Mouse (Mus musculus) gonadal fat pad, adult 2 months (tissue): ENCODE data around the gene Gm20695. TPM values are rescaled to one million over a fixed set of nuclear protein-coding genes. Genes with fewer than 3 reads are reported as not detected.

Experiments used
- DNase-seq: peaks from one replicate; pipeline ENCODE4 v3.0.0-alpha.2; 2012; ENCODE audit warnings: low read depth
- polyA plus RNA-seq: library from polyadenylated mRNA; depleted of rRNA; stranded (reverse); fragments of >200 nt; gene quantifications from 2 replicates; pipeline ENCODE4 v1.2.3, GENCODE M21; 2012; rRNA removed

Gm20695 gene
- polyA plus RNA-seq, 1 experiment, result 0.16 TPM

DNA sequence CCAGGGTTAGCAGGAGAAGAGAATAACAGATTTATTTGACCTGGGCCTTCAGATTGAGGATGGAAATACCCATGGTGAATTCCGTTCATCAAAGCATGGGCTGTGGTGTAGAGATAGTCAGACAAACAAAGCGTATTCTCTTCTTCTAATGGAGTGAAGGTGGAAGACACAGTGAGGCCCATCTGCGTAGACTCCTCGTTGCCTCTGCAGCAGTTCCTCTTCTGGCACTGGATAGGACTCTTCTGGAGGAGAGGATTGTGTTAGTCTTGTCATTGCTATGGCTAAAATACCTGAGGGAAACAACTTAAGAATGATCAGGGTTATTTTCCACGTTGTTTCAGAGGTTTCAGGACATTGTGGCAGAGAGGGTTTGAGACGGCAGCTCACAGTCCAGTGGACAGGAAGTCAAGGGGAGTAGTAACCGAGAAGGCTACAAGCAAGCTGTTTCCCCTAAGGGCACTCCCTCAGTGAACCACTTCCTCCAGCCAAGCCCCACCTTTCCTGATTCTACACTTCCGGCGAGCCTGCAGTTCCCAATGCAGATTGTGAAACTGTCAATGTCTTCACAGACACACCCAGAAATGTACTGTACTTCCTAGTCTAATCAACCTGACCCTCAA is 10.8 kb downstream of the Gm20695 start:
- no peak for DNase-seq

DNA sequence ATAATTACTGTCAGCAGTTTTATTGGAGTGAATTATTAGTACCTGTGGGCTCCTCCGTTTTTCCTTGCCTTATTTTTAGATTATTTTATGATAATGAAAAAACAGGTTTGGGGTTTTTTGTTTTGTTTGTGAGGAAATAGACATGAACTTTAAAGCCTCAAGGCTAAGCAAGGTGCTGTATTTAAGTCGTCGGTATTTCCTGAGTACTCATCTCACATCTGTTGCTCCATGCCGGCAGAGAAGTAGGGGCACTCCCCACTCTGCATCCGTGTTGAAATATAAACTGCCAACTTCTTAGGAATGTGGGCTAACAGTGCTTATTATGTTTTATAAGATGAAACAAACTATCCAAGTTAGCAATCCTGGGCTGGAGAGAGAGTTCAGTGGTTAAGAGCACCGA is 11.6 kb downstream of the Gm20695 start:
- no peak for DNase-seq

DNA sequence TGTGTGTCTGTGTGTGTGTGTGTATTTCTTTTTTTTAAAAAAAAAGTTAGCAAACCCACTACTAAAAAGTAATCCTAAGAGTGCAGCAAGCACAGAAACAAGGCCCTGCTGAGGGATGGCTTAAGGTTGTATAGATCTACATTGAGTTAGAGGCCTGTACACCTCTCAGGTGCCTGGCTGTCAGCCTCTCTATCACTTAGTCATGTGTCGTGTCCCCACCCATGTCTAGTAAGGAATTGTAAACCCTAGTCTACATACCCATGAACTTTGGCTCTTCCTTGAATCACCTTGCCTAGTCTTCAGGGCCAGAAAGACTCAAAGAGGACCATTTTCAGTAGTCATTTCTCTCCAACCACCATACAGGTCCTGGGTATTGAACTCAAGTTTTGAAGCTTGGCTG is 12.1 kb downstream of the Gm20695 start:
- no peak for DNase-seq

DNA sequence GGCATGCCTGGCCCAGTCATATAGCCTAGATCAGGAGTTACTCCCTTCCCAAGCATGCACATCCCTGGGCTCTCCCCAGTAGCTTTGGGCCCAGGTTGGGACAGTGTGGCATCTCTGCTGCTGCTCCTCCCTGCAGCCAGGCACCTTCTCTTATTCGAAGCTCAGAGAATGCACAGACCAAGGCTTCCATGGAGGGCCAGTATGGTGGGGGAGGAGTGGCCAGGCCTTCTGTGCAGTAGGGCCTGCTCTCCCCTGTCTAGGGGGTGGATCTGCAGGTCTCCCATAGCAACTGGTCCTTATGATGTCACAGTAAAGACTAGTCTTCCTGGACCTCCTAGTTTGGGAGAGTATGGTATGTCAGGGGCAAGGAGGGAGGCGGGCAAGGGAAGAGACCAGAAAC is 23.0 kb downstream of the Gm20695 start:
- no peak for DNase-seq

DNA sequence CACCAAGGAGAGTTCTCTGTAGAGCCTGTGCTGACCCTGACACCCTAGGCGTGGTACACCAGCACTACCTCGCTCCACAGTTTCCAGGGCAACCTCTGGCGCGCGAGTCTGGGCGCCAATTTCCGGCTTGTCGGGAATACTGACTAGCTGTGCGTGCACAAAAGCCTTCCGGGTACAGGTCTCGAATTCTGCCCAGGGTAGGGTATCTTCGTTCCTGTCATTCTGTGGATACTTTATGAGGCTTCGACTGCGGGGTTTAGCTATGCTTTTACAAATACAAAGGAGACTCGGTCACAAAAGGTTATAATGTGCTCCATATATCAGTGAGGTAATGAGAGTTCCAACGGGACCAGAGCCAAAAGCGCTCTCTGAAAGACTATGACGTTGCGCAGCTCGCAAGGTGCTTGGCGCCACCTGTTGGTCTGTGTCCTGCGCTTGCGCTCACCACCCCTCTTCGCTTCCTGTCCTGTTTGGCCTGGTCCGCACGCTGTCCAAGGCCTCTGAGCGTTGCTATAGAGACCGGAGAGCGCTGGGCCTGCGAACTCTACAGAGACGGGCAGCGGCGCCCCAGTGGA is 24.2 kb downstream of the Gm20695 start, which contains the start of the genes 1700037C18Rik and Cluap1:
TSS of gene 1700037C18Rik (minus strand) at position 153 of the 575 bp plus-strand sequence.
TSS of gene Cluap1 (plus strand) at position 265 of the 575 bp plus-strand sequence.
- DNase-seq, result no peak

DNA sequence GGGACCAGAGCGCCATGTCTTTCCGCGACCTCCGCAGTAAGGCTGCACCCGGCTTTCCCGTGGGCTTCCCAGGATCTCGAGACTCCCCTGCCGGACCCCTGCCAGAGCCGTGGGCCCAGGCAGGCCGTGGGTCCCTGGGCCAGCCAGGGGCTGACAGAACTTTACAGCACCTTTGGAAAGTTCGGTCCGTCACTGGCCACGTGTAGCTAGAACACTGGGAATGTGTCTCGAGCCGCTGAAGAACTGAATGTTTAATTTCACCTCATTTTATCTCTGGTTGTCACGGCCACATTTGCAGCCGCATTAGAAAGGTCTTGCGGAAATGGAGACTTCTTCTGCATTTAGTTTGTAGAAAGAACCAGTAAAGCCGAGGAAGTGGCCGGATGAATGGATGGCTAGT is 24.7 kb downstream of the Gm20695 start:
- no peak for DNase-seq

DNA sequence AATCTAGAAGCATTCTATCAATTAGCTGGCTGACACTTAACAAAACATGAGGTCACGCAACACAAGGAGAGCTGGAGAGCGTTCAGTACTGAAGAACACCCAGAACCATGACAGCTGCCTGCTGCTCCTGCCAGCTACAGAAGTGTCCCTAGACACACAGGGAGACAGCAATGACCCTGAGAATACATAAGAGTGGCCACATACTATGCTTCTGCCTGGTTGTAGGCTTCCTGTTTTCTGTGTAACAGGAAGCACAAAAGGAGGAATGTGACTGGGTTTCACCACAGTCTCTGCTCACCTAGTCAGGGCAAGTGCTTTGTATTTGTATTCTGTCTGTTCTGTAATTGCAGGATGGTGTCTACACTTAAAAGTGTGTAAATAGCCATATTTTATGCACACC is 36.3 kb downstream of the Gm20695 start:
- DNase-seq, result no peak

DNA sequence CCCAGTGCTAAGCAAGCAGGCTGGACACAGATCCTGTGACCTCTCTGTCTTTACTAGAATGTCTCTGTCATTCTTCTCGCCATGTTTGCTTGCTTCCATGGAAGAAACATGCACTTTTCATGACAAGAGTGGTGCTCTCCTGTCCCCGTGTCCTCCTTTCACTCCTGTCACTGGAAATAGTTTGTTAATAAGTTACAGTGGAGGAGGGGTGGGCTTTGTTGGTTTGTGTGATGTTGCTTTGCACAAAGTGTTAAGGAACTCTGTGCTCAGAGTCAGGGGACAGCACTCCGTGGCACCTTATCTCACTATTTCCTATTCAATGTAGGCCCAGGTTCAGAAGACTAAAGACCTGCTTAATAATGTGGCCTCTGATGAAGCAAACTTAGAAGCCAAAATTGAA is 39.1 kb downstream of the Gm20695 start:
- DNase-seq, result no peak

DNA sequence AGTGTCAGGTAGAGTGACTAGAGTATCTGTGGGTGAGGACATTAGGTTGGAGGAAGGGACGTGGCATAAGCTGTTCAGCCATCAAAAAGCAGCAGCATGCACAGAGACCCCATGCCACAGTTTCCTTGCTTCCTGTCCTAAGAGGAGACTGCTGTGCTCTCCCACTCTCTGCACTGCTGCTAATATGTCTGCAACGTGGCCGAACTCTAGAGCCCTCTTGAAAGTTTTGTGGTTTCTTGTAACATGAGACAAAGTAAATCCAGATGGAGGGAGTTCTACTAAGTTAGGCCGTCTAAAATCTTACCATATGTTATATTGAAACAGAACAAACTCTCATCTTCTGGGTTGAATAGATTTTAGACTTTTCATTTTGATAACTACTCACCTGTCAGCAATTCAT is 39.5 kb downstream of the Gm20695 start:
- no peak for DNase-seq

DNA sequence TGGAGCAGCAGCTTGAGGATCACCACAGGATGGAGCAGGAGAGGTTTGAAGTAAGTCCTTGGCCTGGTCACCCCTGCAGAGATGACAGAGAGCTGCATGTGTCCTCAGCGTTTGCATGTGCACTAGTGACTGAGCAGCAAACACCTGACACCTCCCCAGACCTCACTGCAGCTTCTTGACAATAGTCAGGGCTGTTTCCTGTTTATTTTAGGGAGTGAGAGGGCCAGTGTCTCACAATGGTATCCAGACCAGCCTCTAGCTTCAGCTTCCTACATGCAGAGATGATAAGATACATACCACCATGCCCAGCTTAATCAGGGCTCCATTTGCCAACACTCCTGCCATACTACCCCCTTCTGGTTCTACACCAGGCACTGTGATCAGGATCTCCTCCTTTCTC is 44.1 kb downstream of the Gm20695 start:
- DNase-seq, result no peak

DNA sequence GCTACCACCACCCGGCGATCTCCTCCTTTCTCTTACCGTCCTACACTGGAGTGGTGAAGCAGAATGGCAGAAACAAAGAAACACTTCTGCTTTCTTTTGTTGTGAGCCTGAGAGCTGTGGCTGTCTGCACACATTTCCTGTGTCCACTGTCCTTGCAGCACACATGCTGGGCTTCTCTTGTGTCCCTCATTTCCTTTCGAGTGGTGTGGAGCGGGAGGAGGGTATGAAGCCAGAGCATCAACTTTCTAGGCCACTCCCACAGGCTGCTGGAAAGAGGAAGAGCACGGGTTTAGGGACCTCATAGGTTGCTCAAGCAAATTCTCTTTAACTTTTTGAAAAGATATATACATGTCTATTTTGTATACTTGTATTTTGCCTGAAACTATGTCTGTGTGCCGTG is 44.7 kb downstream of the Gm20695 start:
- DNase-seq, result no peak

DNA sequence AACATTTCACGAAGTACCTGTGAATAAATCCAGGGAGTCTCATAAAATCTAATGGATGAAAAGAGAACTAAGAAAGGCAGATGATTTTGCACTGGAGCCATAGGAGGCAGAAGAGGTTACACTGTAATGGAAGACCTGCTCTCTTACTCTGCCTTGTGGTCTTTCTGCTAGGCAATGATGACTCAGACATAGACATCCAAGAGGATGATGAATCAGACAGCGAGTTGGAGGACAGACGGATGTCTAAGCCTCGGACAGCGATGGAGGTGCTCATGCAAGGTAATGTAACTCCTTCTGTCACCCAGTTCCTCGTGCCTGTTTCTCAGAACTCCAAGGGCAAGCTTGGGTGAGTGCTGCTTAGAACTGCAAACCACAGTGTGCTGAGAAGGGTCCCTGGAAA is 49.1 kb downstream of the Gm20695 start:
- no peak for DNase-seq

DNA sequence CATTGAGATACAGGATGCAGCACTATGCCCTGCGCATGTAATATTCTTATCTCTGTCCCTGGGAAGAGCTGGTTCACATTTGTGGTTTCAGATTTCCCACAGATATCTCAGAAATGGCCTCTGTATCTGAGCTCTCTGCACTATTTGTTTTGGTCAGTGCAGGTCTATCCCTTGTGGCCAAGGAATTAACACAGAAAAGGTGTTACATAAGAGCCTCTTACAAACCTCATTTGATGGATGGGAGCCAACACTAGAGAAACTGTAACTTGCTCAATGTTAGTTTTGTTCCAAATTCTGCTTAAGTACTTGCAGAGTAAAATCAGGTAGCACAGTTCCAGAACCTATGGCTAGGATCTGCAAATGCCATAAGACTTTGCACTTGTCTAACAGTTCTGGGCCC is 49.6 kb downstream of the Gm20695 start:
- DNase-seq, result peak; percentile 62

DNA sequence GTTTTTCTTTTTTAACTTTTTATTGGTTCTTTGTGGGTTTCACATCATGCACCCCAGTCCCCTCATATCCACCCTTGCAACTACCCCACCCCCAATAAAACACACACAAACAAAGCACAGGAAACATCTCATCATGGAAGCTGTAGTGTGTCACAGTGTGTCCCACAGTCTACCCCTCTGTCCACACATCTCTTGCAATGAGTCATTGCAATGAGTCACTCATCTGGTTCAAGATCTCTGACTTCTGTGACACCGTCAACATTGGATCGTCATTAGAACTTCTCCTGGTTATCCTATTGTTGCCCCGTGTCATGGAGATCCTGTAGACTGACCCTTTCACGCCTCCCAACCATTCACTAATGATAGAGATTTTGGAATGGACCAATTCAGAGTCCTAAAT is 50.3 kb downstream of the Gm20695 start:
- DNase-seq, result no peak

DNA sequence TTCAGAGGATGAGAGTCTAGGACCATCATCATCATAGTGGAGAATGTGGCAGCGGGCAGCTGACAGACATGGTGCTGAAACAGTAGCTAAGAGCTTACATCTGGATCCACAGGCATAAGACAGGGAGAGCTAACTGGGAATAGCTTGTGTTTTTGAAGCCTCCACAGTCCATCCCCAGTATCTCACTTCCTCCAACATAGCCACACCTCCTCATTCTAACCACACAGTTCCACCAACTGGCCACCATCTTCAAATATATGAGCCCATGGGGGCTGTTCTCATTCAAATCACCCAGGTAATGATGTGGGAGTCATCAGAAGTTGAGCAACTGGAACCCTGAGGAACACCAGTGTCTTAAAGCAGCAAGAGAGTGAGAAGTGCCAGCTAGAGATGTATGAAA is 66.7 kb downstream of the Gm20695 start:
- no peak for DNase-seq

DNA sequence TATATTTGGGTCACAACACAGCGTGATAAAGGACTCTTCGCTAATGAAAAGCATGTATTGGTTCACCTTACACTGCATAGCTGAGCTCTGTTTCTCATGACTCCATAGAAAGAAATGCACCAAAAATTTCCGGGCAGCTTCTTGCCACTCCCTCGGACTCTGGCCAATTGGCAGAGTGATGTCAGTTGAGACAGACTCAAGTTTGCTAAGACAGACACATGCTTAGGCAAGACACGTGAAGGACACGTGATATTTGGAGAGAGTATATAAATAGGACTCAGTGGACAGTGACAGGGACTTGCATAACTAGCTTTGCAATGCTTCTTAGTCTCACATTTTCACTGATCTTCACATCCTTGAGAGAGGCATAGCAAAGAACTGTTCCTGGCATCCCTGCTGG is 71.9 kb downstream of the Gm20695 start:
- peak; percentile 84 for DNase-seq

DNA sequence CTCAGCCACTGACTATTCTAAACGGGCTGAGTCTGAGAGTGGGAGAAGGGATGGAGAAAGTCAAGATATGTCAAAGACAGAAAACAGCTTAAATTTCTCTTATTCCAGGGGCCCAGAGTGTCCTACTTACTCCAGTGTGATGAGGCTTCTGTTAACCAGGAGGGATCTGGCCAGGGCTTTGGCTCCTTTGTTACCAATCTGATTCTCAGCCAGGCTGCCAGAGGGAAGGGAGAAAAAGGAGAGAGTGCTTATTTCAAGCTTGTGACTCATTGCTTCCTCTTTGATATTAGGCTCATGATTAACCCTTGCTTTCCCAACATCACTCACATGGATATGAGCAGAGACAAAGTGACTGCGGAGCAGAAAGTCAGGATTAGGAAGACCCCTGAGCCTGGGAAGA is 74.8 kb downstream of the Gm20695 start:
- no peak for DNase-seq

DNA sequence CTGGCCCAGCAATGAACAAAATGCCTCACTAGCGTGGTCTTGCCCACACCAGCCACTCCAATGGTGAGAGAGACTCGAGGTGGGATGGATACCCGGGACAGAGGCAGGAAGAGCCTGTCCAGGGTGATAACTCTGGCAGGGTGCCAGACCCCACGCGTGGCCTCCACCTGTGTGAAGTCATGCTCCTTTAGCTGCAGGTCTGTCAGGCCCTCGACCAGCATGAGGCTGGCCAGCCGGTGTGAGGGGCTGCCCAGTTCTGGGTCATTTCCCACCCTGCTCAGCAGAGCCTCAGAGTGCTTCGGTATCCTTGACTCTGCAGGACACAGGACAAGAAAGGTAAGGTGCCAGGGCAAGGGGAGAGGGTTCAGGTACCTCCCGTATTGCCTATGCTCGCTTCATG is 80.5 kb downstream of the Gm20695 start:
- DNase-seq, result no peak

DNA sequence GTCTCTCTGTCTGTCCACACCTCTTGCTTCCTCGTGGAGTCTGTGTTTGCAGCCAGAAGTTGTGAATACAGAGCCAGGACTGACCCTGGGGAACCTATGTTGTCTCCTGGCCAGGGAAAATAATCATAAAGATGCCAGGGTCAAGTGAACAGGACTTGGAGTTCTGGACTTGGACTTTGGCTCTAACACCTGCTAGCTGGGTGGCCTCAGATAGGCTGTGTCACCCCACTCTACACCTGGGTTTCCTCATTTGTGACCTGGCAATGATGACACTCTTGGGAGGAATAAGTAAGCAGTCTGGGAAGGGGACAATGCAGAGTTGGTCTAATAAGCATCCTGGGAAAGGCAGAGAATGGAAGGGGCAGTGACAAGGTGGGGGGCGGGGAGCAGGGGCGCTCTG is 81.1 kb downstream of the Gm20695 start:
- DNase-seq, result no peak

Other genes with a start within 250 kb of the Gm20695 start
- gene Mefv, start 166.6 kb upstream of the Gm20695 start, polyA plus RNA-seq, result 0.14 and 0.24 TPM in 2 replicates
- 9.7 and 10.2 TPM in 2 replicates for gene Zfp263, start 140.6 kb upstream of the Gm20695 start, polyA plus RNA-seq
- not detected in 2 replicates for gene Olfr15, start 53.8 kb upstream of the Gm20695 start, polyA plus RNA-seq
- 1.7 and 2.0 TPM in 2 replicates for gene Zfp174, start 37.4 kb upstream of the Gm20695 start, polyA plus RNA-seq
- 64.2 and 69.8 TPM in 2 replicates for gene Naa60, start 12.3 kb upstream of the Gm20695 start, polyA plus RNA-seq
- gene Zfp597, start 87 bp upstream of the Gm20695 start, polyA plus RNA-seq, result 2.5 and 3.0 TPM in 2 replicates
- gene 1700037C18Rik, start 24.0 kb downstream of the Gm20695 start, polyA plus RNA-seq, result 13.5 and 16.2 TPM in 2 replicates
- gene Cluap1, start 24.2 kb downstream of the Gm20695 start, polyA plus RNA-seq, result 5.4 and 6.8 TPM in 2 replicates
- gene Nlrc3, start 92.0 kb downstream of the Gm20695 start, polyA plus RNA-seq, result 0.86 and 1.6 TPM in 2 replicates
- 17.5 and 18.2 TPM in 2 replicates for gene Slx4, start 119.1 kb downstream of the Gm20695 start, polyA plus RNA-seq
- 0.27 and 0.38 TPM in 2 replicates for gene Dnase1, start 152.3 kb downstream of the Gm20695 start, polyA plus RNA-seq
- gene Trap1, start 193.2 kb downstream of the Gm20695 start, polyA plus RNA-seq, result 90.6 and 105 TPM in 2 replicates